Mouse (Mus musculus) kidney, postnatal 10 days (tissue): Measurements from ENCODE around the gene Ogg1.
"Not testable (repeated sequence)": the region's sequence is repeated elsewhere in the genome, so short reads cannot be mapped to it uniquely, and the experiment has no call there.

ENCODE experiments used
- DNase-seq: peaks from one replicate; pipeline ENCODE4 v3.0.0; 2021; ENCODE audit warnings: mixed read lengths

Gene Ogg1

GRCm38 (mm10) chr6:113332734-113333133 lies 6.0 kb downstream of the Ogg1 start:
- DNase-seq = not testable (repeated sequence)

GRCm38 (mm10) chr6:113333137-113333950 lies 6.6 kb downstream of the Ogg1 start:
- DNase-seq = peak; percentile 92

- no peak for DNase-seq
Observed at GRCm38 (mm10) chr6:113334216-113334615, 7.4 kb downstream of the Ogg1 start.

- peak; percentile 63 for DNase-seq
Observed at GRCm38 (mm10) chr6:113336852-113337620, 10.3 kb downstream of the Ogg1 start.

- no peak for DNase-seq
Observed at GRCm38 (mm10) chr6:113341574-113341973, 14.8 kb downstream of the Ogg1 start.

GRCm38 (mm10) chr6:113342297-113342696 lies 15.5 kb downstream of the Ogg1 start:
- DNase-seq = peak; percentile 29

GRCm38 (mm10) chr6:113343177-113344092 lies 16.7 kb downstream of the Ogg1 start, which contains the start of gene Camk1:
Camk1 (minus strand) TSS chr6:113343984.
- peak; percentile 90 for DNase-seq

GRCm38 (mm10) chr6:113344321-113344720 lies 17.5 kb downstream of the Ogg1 start:
- DNase-seq = peak; percentile 92

GRCm38 (mm10) chr6:113346897-113347296 lies 20.1 kb downstream of the Ogg1 start:
- no peak for DNase-seq

GRCm38 (mm10) chr6:113350538-113350937 lies 23.8 kb downstream of the Ogg1 start:
- DNase-seq = no peak

GRCm38 (mm10) chr6:113351161-113351560 lies 24.4 kb downstream of the Ogg1 start:
- no peak for DNase-seq

- DNase-seq = no peak
Observed at GRCm38 (mm10) chr6:113351653-113352052, 24.9 kb downstream of the Ogg1 start.

- DNase-seq = no peak
Observed at GRCm38 (mm10) chr6:113352820-113353219, 26.0 kb downstream of the Ogg1 start.

GRCm38 (mm10) chr6:113353696-113354095 lies 26.9 kb downstream of the Ogg1 start:
- DNase-seq = no peak

- no peak for DNase-seq
Observed at GRCm38 (mm10) chr6:113361476-113361875, 34.7 kb downstream of the Ogg1 start.

- no peak for DNase-seq
Observed at GRCm38 (mm10) chr6:113362241-113362640, 35.5 kb downstream of the Ogg1 start.

- DNase-seq = no peak
Observed at GRCm38 (mm10) chr6:113364518-113365135, 37.9 kb downstream of the Ogg1 start.

GRCm38 (mm10) chr6:113366639-113367038 lies 39.9 kb downstream of the Ogg1 start:
- DNase-seq = no peak

GRCm38 (mm10) chr6:113367574-113367973 lies 40.8 kb downstream of the Ogg1 start:
- DNase-seq = no peak

GRCm38 (mm10) chr6:113368124-113368523 lies 41.4 kb downstream of the Ogg1 start:
- DNase-seq = no peak

GRCm38 (mm10) chr6:113368577-113368976 lies 41.8 kb downstream of the Ogg1 start:
- DNase-seq = no peak

GRCm38 (mm10) chr6:113370194-113370929 lies 43.6 kb downstream of the Ogg1 start:
- DNase-seq = peak; percentile 58
